Mouse (Mus musculus) cortical plate, adult 2 months (tissue): ENCODE measurements around the gene Impdh2.

Experiments used
- CTCF ChIP-seq: fragments of 200-500 bp; IDR thresholded peaks from 2 replicates; pipeline ENCODE4 v1.5.1; 2011; ENCODE audit warnings: mild to moderate bottlenecking, control low read depth, low read length; ENCODE audit not compliant: insufficient read depth; ENCODE audit errors: extremely low read depth
- POLR2A ChIP-seq: fragments of 200-500 bp; IDR thresholded peaks from 2 replicates; pipeline ENCODE4 v1.6.1; 2011; ENCODE audit warnings: mild to moderate bottlenecking, low read length, control low read depth; ENCODE audit not compliant: insufficient read depth; ENCODE audit errors: extremely low read depth

GRCm38 (mm10) chr9:108599021-108599566 lies 39.0 kb downstream of the Impdh2 start:
- TF ChIP-seq CTCF (no peak), POLR2A (no peak)
